Mouse (Mus musculus) intestine, embryonic 14.5 days (tissue): ENCODE results near the gene Nfu1. TPM values are rescaled to one million over a fixed set of nuclear protein-coding genes. Genes with fewer than 3 reads are reported as not detected.
"Not testable (repeated sequence)": the region's sequence is repeated elsewhere in the genome, so short reads cannot be mapped to it uniquely, and the experiment has no call there.

Experiments used
- ATAC-seq: fragments of 200-750 bp; cut with Nextera tagmentation; replicated peaks from 2 replicates; pipeline ENCODE4 v1.8.0; 2017; ENCODE audit warnings: low read depth, moderate number of reproducible peaks, moderate TSS enrichment, moderate library complexity; ENCODE audit not compliant: low FRiP score, low TSS enrichment
- DNase-seq: peaks from one replicate; pipeline ENCODE4 v3.0.0-alpha.2; 2018; ENCODE audit warnings: low spot score
- H3K27ac ChIP-seq: fragments of 300-500 bp; sonication (generic); 2 replicates; pipeline ENCODE4 v1.5.1; 2014; ENCODE audit warnings: low read depth, mild to moderate bottlenecking, control low read depth
- H3K27me3 ChIP-seq: fragments of 300-500 bp; sonication (generic); replicated peaks from 2 replicates; pipeline ENCODE4 v1.6.1; 2014; ENCODE audit warnings: low read length, control low read depth; ENCODE audit not compliant: control insufficient read depth, insufficient read depth
- H3K36me3 ChIP-seq: fragments of 300-500 bp; sonication (generic); 2 replicates; pipeline ENCODE4 v1.6.1; 2014; ENCODE audit warnings: low read length, control low read depth; ENCODE audit not compliant: control insufficient read depth, insufficient read depth
- H3K4me1 ChIP-seq: fragments of 300-500 bp; sonication (generic); replicated peaks from 2 replicates; pipeline ENCODE4 v1.6.1; 2014; ENCODE audit warnings: low read length, control low read depth, mixed read lengths; ENCODE audit not compliant: control insufficient read depth, insufficient read depth
- H3K4me2 ChIP-seq: fragments of 300-500 bp; sonication (generic); 2 replicates; pipeline ENCODE4 v1.6.1; 2014; ENCODE audit warnings: low read length
- H3K4me3 ChIP-seq: fragments of 300-500 bp; sonication (generic); 2 replicates; pipeline ENCODE4 v1.5.1; 2014; ENCODE audit warnings: low read depth, low read length, control low read depth, mixed read lengths
- H3K9ac ChIP-seq: fragments of 300-500 bp; sonication (generic); 2 replicates; pipeline ENCODE4 v1.6.1; 2014; ENCODE audit warnings: mild to moderate bottlenecking, low read length
- H3K9me3 ChIP-seq: fragments of 300-500 bp; sonication (generic); 2 replicates; pipeline ENCODE4 v1.6.1; 2016; ENCODE audit warnings: low read length, control low read depth; ENCODE audit not compliant: control insufficient read depth
- WGBS: fragments of 180-500 bp; shearing (Covaris S2); extraction: QIAGEN DNeasy Blood & Tissue Kit; methylation state at CpG from one replicate; pipeline ENCODE4 v1.1.7; 2014; 5-methylcytosine and 5-hydroxymethylcytosine counted together
- polyA plus RNA-seq: library from polyadenylated mRNA; unstranded; fragments of >200 nt; fragmentation: Nextera tagmentation; extraction: Ambion mirVana; gene quantifications from 2 replicates; pipeline ENCODE4 v1.2.1, GENCODE M21; 2014

Gene Nfu1
- polyA plus RNA-seq, 1 experiment from 2014 or later = 94.3 TPM

DNA sequence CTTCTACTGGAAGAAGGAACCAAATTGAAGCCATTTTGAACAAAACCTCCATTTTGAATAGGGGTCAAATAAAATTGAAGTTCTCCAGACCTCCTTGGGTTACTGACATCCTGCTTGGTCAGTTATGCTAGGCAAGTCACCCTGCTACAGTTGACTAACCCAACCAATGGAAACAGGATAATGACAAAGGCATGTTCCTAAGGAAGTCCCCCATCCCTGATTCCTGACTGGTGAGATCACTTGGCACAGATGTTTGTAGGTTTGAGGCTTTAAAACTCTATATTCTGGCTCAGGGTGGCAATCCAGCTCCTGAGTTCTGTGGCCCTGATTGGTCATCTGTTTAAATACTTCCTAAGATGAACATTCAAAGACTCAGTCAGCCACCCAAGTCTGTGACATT, 3.5 kb upstream of the Nfu1 start:
- no peak for ATAC-seq
- Histone ChIP-seq H3K27ac (no peak overlapping the region), H3K36me3 (no peaks in the 10 kb centered on the region), H3K27me3 (no peaks in the 10 kb centered on the region), H3K4me3 (no peak overlapping the region), H3K4me2 (no peak overlapping the region), H3K9ac (no peak overlapping the region), H3K4me1 (peaks cover 8% of the 10 kb centered on the region), H3K9me3 (no peaks in the 10 kb centered on the region)
- no peak for DNase-seq

DNA sequence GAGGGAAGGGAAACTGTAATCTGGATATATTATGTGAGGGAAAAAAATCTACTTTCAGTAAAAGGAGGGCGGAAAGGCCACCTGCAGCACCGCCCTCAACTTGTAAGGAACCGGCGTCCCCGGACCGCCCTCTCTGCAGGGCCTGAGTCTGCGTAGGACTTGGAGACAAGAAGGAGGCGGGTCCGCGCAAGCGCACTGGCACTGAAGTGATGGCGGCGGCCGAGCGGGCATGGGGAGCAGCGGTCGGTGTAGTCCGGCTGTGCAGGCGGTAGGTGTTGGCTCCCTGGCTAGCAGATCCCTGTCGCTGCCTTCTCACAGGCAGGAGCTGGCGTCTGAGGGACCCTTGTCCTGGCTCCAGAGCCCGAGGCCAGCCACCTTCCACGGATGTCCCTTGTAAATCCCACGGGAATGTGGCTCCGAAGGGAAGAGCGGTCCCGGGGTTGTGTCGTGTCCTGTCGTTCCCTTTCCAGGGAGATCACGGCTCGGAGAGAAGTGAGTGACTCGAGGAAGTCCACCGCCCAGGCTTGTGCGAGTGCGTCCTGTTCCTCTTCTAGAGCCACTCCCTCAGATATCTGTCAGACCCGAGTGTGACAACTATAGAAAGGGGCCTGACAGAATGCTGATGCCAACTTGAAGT, 774 bp downstream of the Nfu1 start:
- under 1% methylated on average over 36 of the region's 36 CpGs for WGBS
- peak overlapping the region; percentile 94 for H3K4me3 ChIP-seq
- no peaks in the 10 kb centered on the region for H3K27me3 ChIP-seq
- peak overlapping the region; percentile 88 for H3K9ac ChIP-seq
- peak overlapping the region; percentile 64 for H3K4me2 ChIP-seq
- H3K9me3 ChIP-seq = no peaks in the 10 kb centered on the region
- H3K36me3 ChIP-seq = peaks cover 19% of the 10 kb centered on the region; the same call in 1 of the 2 replicates
- peaks cover 10% of the 10 kb centered on the region for H3K4me1 ChIP-seq
- ATAC-seq (peak; percentile 93), DNase-seq (peak; percentile 95)
- H3K27ac ChIP-seq = peak overlapping the region; percentile 73

DNA sequence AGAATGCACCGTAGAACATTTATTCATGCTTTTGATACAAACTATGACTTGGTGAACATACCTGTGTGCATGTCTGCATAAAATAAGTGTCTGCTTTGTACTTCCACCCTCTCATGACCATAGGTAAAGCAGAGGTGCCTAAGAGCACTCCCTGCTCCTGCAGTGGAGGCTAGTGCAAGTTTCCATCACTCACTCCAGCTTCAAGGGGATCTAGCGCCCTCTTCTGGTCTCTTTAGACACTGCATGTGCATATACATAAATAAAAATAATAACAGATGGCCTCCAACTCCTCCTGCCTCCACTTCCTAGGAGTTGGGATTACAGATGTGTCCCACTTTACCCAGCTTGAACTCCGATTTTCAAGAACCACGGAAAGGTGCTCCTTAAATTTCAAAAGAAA, 7.9 kb downstream of the Nfu1 start:
- no peak for ATAC-seq
- 64% methylated on average over 4 of the region's 4 CpGs for WGBS
- no peak for DNase-seq
- Histone ChIP-seq H3K4me2 (no peak overlapping the region), H3K4me1 (no peaks in the 10 kb centered on the region), H3K9me3 (0 out of 2 replicates have a peak, but pooled peaks cover 2% of the 10 kb centered on the region), H3K27ac (no peak overlapping the region), H3K36me3 (peaks cover 69% of the 10 kb centered on the region), H3K27me3 (no peaks in the 10 kb centered on the region), H3K9ac (no peak overlapping the region), H3K4me3 (no peak overlapping the region)

DNA sequence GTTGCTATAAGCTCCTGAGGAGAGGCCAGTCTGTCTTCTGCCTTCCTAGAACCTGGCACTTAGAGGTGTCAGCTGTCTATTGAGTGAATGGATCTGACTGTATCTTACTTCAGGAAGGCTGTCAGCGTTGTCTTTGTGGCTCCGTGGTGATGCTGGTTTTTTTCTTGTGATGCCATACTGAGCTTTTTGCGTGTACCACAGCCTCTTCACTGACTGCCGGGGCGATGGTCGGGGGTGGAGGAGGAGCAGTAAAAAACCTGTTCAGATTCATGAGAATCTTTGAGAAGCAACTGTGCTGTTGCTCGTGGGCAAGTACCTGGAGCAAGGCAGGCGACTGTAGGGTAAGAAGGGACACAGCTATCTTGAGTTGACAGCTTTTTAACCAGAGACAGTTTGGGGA, 9.8 kb downstream of the Nfu1 start:
- Histone ChIP-seq H3K4me1 (no peaks in the 10 kb centered on the region), H3K9ac (no peak overlapping the region), H3K27me3 (no peaks in the 10 kb centered on the region), H3K27ac (no peak overlapping the region), H3K4me2 (no peak overlapping the region), H3K9me3 (0 out of 2 replicates have a peak, but pooled peaks cover 2% of the 10 kb centered on the region), H3K4me3 (no peak overlapping the region), H3K36me3 (peaks cover 70% of the 10 kb centered on the region)
- 90% methylated on average over 8 of the region's 8 CpGs for WGBS
- no peak for ATAC-seq
- DNase-seq = no peak

DNA sequence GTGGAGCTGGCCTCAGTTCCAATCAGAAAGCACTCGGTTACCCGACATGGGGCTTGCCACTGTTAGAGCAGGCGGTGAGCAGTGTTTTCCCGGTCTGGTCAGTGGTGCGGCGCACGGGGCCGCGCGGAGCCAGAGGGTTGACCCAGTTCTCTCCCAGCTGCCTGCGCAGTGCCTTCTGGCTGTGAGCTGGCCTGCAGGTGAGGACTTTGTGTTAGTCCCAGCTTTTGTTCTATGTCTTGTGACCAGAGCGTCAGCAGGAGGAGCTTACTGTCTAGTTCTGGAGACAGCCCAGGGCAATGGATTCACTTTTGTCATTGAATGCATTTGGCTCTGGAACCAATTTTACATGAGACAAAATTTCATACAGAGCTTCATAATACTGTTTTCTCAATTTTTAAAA, 12.8 kb downstream of the Nfu1 start:
- H3K4me2 ChIP-seq = no peak overlapping the region

DNA sequence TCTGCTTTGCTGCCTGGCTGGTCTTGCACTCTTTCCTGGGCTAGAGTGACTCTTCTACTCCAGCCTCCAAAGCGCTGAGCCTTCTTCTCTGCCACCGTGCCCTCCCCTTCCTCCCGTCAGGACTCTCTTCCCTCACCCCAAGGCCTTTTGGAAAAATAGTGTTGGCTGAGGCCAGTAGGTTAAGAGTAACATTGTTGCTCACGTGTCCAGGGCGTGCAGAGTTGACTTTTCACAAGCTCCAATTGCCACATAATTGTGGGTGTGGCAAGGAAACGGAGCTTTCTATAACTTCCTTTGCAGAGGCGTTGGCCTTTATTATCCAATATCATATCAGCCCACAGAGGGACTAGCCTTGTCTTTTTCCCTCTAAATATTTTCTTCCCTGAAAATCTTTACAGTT, 17.9 kb downstream of the Nfu1 start:
- H3K4me2 ChIP-seq = no peak overlapping the region
- 72% methylated on average over 7 of the region's 7 CpGs for WGBS
- peaks cover 63% of the 10 kb centered on the region for H3K36me3 ChIP-seq
- H3K27ac ChIP-seq = no peak overlapping the region
- no peak overlapping the region for H3K4me3 ChIP-seq
- no peaks in the 10 kb centered on the region for H3K9me3 ChIP-seq
- H3K27me3 ChIP-seq = no peaks in the 10 kb centered on the region
- H3K4me1 ChIP-seq = no peaks in the 10 kb centered on the region
- H3K9ac ChIP-seq = no peak overlapping the region
- DNase-seq (no peak), ATAC-seq (no peak)

More for the DNA sequence above, 12.8 kb downstream of the Nfu1 start:
- Histone ChIP-seq H3K9me3 (0 out of 2 replicates have a peak, but pooled peaks cover 2% of the 10 kb centered on the region), H3K27me3 (no peaks in the 10 kb centered on the region), H3K4me1 (no peaks in the 10 kb centered on the region), H3K4me3 (no peak overlapping the region), H3K9ac (no peak overlapping the region), H3K27ac (no peak overlapping the region), H3K36me3 (peaks cover 85% of the 10 kb centered on the region)
- no peak for ATAC-seq
- 94% methylated on average over 12 of the region's 12 CpGs for WGBS
- DNase-seq = no peak

DNA sequence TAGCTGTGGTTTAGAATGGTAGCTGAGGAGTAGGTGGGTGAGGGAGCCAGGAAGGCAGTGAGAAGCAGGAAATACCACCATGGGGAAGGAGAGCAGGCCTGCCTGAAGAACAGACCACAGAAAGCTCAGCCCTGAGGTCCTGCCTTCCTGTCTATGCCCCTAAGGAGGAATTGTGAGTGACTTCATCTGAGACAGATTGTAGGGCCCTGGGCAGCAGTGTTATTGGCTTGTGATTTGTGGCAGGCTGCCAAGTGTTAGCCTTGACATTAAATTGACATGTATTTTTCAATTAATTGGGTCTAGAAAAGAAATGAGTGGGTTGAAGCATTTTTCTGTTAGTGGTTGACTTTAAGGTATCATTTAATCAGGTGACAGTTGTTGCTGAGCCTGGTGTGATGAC, 19.8 kb downstream of the Nfu1 start:
- ATAC-seq = no peak
- H3K4me2 ChIP-seq = no peak overlapping the region
- no peak overlapping the region for H3K27ac ChIP-seq
- DNase-seq = no peak
- H3K27me3 ChIP-seq = no peaks in the 10 kb centered on the region
- H3K4me3 ChIP-seq = no peak overlapping the region
- peaks cover 50% of the 10 kb centered on the region for H3K36me3 ChIP-seq
- H3K9ac ChIP-seq = no peak overlapping the region
- H3K9me3 ChIP-seq = no peaks in the 10 kb centered on the region
- no peaks in the 10 kb centered on the region for H3K4me1 ChIP-seq

DNA sequence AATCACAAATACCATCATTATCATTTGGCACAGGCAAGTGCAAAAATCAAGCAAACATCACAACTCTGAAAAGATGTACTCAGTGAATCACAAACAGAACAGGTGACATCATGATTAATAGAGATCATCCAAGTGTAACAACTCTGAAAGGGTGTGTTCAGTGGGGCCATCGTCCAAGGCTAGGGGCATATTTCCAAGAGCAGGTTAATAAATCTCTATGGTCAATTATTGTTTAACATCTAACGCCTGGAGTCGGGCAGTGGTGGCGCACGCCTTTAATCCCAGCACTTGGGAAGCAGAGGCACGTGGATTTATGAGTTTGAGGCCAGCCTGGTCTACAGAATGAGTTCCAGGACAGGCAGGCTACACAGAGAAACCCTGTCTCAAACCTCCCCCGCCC, 22.3 kb downstream of the Nfu1 start:
- H3K27me3 ChIP-seq, H3K4me1 ChIP-seq, H3K4me2 ChIP-seq, H3K4me3 ChIP-seq, H3K9me3 ChIP-seq, H3K27ac ChIP-seq, H3K9ac ChIP-seq, DNase-seq: not testable (repeated sequence)
- peak; percentile 61; the same call in 1 of the 2 replicates for ATAC-seq
- WGBS = 69% methylated on average over 7 of the region's 7 CpGs
- peaks cover 28% of the 10 kb centered on the region for H3K36me3 ChIP-seq

DNA sequence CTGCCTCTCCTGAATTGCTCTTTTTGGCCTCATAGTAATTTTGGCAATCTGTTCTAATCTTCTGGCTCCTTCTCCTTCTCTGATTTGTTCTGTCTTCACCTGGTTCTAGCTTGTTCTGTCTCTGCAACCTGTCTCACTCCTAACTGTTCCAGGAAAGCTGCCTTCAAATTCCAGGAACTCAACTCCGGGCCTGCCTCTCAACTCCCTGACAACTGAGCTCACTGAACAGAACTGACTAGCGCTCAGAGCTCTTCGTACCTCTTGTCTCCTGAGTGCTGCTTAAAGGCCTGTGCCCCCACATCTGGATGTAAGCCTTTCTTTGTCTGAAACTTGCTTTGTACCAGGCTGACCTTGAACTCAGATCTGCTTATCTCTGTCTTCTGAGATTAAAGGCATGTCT, 23.4 kb downstream of the Nfu1 start:
- H3K4me2 ChIP-seq = no peak overlapping the region
- no peak for ATAC-seq
- no peaks in the 10 kb centered on the region for H3K9me3 ChIP-seq
- no peak overlapping the region for H3K27ac ChIP-seq
- 89% methylated on average over 3 of the region's 3 CpGs for WGBS
- no peak overlapping the region for H3K9ac ChIP-seq
- H3K4me1 ChIP-seq = no peaks in the 10 kb centered on the region
- DNase-seq = no peak
- no peak overlapping the region for H3K4me3 ChIP-seq
- H3K27me3 ChIP-seq = no peaks in the 10 kb centered on the region
- H3K36me3 ChIP-seq = peaks cover 19% of the 10 kb centered on the region
